Comparison of ENCODE assay signal across 15 mouse cellular contexts in the genomic region with DNA sequence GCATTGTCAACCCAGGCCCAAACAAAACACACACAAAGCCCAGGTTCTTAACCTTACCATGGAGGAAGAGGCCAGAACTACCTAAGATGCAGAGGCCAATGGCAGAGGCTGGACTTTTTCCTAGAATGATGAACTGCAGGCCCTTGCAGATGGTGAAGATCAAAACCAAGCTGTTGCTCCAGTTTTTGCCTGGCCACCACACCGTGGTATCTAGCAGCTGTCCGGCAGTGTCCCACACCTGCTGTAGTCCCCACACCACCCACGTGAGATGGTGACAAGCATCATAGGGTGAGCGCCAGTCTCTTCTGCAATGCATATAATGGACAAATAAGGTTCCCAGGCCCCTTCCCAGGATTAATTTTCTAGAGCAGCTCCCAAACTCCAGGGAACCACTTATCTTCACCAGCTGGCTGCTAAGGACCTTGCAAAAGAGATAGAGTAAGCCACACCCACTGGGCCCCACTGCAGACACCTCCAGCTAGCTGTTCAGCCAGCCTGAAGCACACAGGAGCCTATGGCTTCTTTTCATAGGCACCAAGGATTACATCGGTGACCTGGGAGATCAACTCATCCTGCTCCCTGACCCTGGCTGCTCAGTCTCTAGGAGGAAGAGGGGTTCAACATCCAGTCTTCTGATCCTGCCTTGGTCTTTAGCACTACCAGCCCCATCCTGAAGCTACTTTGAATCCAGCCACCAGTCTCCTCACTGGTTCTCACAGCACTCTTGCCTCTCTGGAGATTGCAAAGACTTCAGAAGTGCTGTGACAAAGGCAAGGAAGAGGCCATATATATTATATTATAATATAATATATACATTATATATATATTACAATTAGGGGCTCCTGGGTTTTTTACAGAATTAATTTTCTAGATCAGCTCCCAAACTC. TPM values are rescaled to one million over a fixed set of nuclear protein-coding genes. Genes with fewer than 3 reads are reported as not detected.
DNase-seq lines count a peak whose midpoint lies in the region; ATAC-seq lines count a peak whose summit lies in the region.
"Had no signal": no experiment of that assay in that cellular context is flagged by ENCODE, and none has a peak within 500 bp of the region (broad histone marks: within the 10 kb centered on the region; RNA-seq: fewer than 3 reads in every experiment).

No protein-coding gene starts in this region.

- H3K36me3 ChIP-seq in heart, embryonic 16.5 days (ENCODE audit: control insufficient read depth, insufficient read depth), result no peaks in the 10 kb centered on the region
- no peaks in the 10 kb centered on the region for H3K36me3 ChIP-seq in liver, embryonic 16.5 days (ENCODE audit: control insufficient read depth, insufficient read depth)
- H3K36me3 ChIP-seq: forebrain, embryonic 12.5 days had no signal

- DNase-seq in heart, adult 9 months (ENCODE audit: low spot score in 2 of 2), result no peak
- peak; percentile 36 for DNase-seq in testis, postnatal 10 days (ENCODE audit: low spot score)
- DNase-seq in testis, postnatal 14 days (ENCODE audit: low spot score), result no peak
- DNase-seq in left cerebral cortex, postnatal 10 days (ENCODE audit: extremely low spot score in 1 of 2, low spot score in 2 of 2), result no peak
- DNase-seq in left cerebral cortex, adult 8-10 months (ENCODE audit: low spot score in 2 of 2), result no peak
- DNase-seq in layer of hippocampus, postnatal 25 days (ENCODE audit: extremely low spot score in 1 of 2, low spot score in 1 of 2), result no peak
- DNase-seq: adrenal gland, adult 2 months; gastrocnemius, postnatal 10 days; heart, postnatal 36 days; kidney, postnatal 4 days; lung, postnatal 10 days; thymus, postnatal 36 days had no signal

- H3K9me3 ChIP-seq in heart, embryonic 16.5 days (replicated peaks; ENCODE audit: control insufficient read depth, low read length), result no peaks in the 10 kb centered on the region
- H3K9me3 ChIP-seq in liver, embryonic 16.5 days (replicated peaks; ENCODE audit: control insufficient read depth, low read length), result no peaks in the 10 kb centered on the region
- H3K9me3 ChIP-seq: forebrain, embryonic 12.5 days had no signal

- H3K27ac ChIP-seq in heart, embryonic 16.5 days (ENCODE audit: low read length), result no peak overlapping the region
- peak overlapping the region; percentile 95 for H3K27ac ChIP-seq in liver, embryonic 16.5 days (ENCODE audit: low read length)
- H3K27ac ChIP-seq: forebrain, embryonic 12.5 days had no signal

- peak overlapping the region; percentile 25; the same call in 1 of the 2 replicates for H3K9ac ChIP-seq in heart, embryonic 16.5 days (ENCODE audit: low read length)
- H3K9ac ChIP-seq in liver, embryonic 16.5 days (ENCODE audit: low read depth, low read length), result peak overlapping the region; percentile 74
- H3K9ac ChIP-seq: forebrain, embryonic 12.5 days had no signal

- H3K4me2 ChIP-seq in heart, embryonic 16.5 days (ENCODE audit: low read depth, low read length), result no peak overlapping the region
- peak overlapping the region; percentile 70 for H3K4me2 ChIP-seq in liver, embryonic 16.5 days (ENCODE audit: low read depth, low read length)
- H3K4me2 ChIP-seq: forebrain, embryonic 12.5 days had no signal

- intact Hi-C loops in left cerebral cortex, postnatal 10 days (cut with DNase I), result no loop called here

- ATAC-seq in heart, embryonic 16.5 days (replicated peaks; ENCODE audit: extremely low read depth, insufficient read depth, low FRiP score), result no peak
- peak; percentile 96 for ATAC-seq in liver, embryonic 16.5 days (ENCODE audit: low read depth)

- H3K4me3 ChIP-seq in heart, embryonic 16.5 days (ENCODE audit: low read length), result no peak overlapping the region
- peak overlapping the region; percentile 64 for H3K4me3 ChIP-seq in liver, embryonic 16.5 days (ENCODE audit: low read depth, low read length)
- H3K4me3 ChIP-seq: forebrain, embryonic 12.5 days had no signal

- WGBS in heart, embryonic 16.5 days, result 65% methylated on average over 5 of the region's 5 CpGs
- 38% methylated on average over 5 of the region's 5 CpGs for WGBS in liver, embryonic 16.5 days (ENCODE audit: insufficient replicate concordance)

- H3K4me1 ChIP-seq in heart, embryonic 16.5 days (ENCODE audit: control insufficient read depth, insufficient read depth, low read length), result peaks cover 23% of the 10 kb centered on the region
- H3K4me1 ChIP-seq in liver, embryonic 16.5 days (ENCODE audit: control insufficient read depth, low read depth, low read length), result peaks cover 46% of the 10 kb centered on the region

- H3K27me3 ChIP-seq in heart, embryonic 16.5 days (ENCODE audit: control insufficient read depth, insufficient read depth, low read length), result no peaks in the 10 kb centered on the region
- no peaks in the 10 kb centered on the region for H3K27me3 ChIP-seq in liver, embryonic 16.5 days (ENCODE audit: control insufficient read depth, insufficient read depth, low read depth, low read length)
- H3K27me3 ChIP-seq: forebrain, embryonic 12.5 days had no signal

RNA-seq across cellular contexts. Expression of a gene that starts 55.6 kb away (rescaled TPM):
- polyA plus RNA-seq in heart, embryonic 16.5 days (2015; fragmentation: Nextera tagmentation; extraction: Ambion mirVana), result 113 and 131 TPM in 2 replicates
- 90.6 and 92.1 TPM in 2 replicates for polyA plus RNA-seq in liver, embryonic 16.5 days (2015; fragmentation: Nextera tagmentation; extraction: Ambion mirVana)
- 100 to 1,000 TPM; 110 to 113 TPM for total RNA-seq in left cerebral cortex, postnatal 10 days (2021)
- 100 to 1,000 TPM; 121 to 171 (median 135) TPM for total RNA-seq in left cerebral cortex, adult 8-10 months (2022)
- total RNA-seq in layer of hippocampus, postnatal 25 days (2021), result 100 to 1,000 TPM; 146 to 151 TPM
